Mouse (Mus musculus) hindbrain, embryonic 14.5 days (tissue): ENCODE measurements around the gene Magix. TPM values are rescaled to one million over a fixed set of nuclear protein-coding genes. Genes with fewer than 3 reads are reported as not detected.
A peak's percentile ranks its signal among the peaks of the same experiment; 100 is the strongest.

Source experiments
- ATAC-seq: fragments of 200-750 bp; cut with Nextera tagmentation; 2 replicates; pipeline ENCODE4 v1.8.0; 2017; ENCODE audit warnings: moderate number of reproducible peaks, mild to moderate bottlenecking, moderate TSS enrichment, moderate library complexity; ENCODE audit not compliant: low FRiP score
- DNase-seq: peaks from one replicate; pipeline ENCODE4 v3.0.0-alpha.2; 2015; ENCODE audit warnings: low spot score
- H3K27ac ChIP-seq: fragments of 300-500 bp; sonication (generic); 2 replicates; pipeline ENCODE4 v1.5.1; 2014; ENCODE audit warnings: mild to moderate bottlenecking, moderate library complexity
- H3K27me3 ChIP-seq: fragments of 300-500 bp; sonication (generic); 2 replicates; pipeline ENCODE4 v1.6.1; 2014; ENCODE audit warnings: mild to moderate bottlenecking, low read length, mixed read lengths; ENCODE audit not compliant: control insufficient read depth, insufficient read depth
- H3K36me3 ChIP-seq: fragments of 300-500 bp; sonication (generic); replicated peaks from 2 replicates; pipeline ENCODE4 v1.6.1; 2014; ENCODE audit not compliant: control insufficient read depth, insufficient read depth
- H3K4me1 ChIP-seq: fragments of 300-500 bp; sonication (generic); replicated peaks from 2 replicates; pipeline ENCODE4 v1.6.1; 2014; ENCODE audit warnings: antibody characterized with exemption, low read length, mixed read lengths; ENCODE audit not compliant: control insufficient read depth, insufficient read depth
- H3K4me2 ChIP-seq: fragments of 300-500 bp; sonication (generic); replicated peaks from 2 replicates; pipeline ENCODE4 v1.6.1; 2014; ENCODE audit warnings: mild to moderate bottlenecking, moderate library complexity
- H3K4me3 ChIP-seq: fragments of 300-500 bp; sonication (generic); replicated peaks from 2 replicates; pipeline ENCODE4 v1.5.1; 2014; ENCODE audit warnings: mild to moderate bottlenecking, low read length
- H3K9ac ChIP-seq: fragments of 300-500 bp; sonication (generic); 2 replicates; pipeline ENCODE4 v1.6.1; 2014
- H3K9me3 ChIP-seq: fragments of 300-500 bp; sonication (generic); 2 replicates; pipeline ENCODE4 v1.6.1; 2016; ENCODE audit warnings: low read length; ENCODE audit not compliant: control insufficient read depth
- WGBS: fragments of 180-500 bp; shearing (Covaris S2); extraction: QIAGEN DNeasy Blood & Tissue Kit; methylation state at CpG from one replicate; pipeline ENCODE4 v1.1.7; 2014; 5-methylcytosine and 5-hydroxymethylcytosine counted together
- polyA plus RNA-seq: library from polyadenylated mRNA; unstranded; fragments of >200 nt; fragmentation: Nextera tagmentation; extraction: Ambion mirVana; gene quantifications from 2 replicates; pipeline ENCODE4 v1.2.1, GENCODE M21; 2014

Magix gene
- polyA plus RNA-seq, 1 experiment from 2014 or later: not detected

- H3K27ac ChIP-seq: no peak overlapping the region
- peak overlapping the region; percentile 18 for H3K4me3 ChIP-seq
- H3K9me3 ChIP-seq: no peaks in the 10 kb centered on the region
- DNase-seq: peak; percentile 85
- H3K27me3 ChIP-seq: no peaks in the 10 kb centered on the region
- peak; percentile 88 for ATAC-seq
- H3K4me1 ChIP-seq: no peaks in the 10 kb centered on the region
- no peaks in the 10 kb centered on the region for H3K36me3 ChIP-seq
- WGBS: 22% methylated on average over 26 of the region's 27 CpGs
- peak overlapping the region; percentile 51 for H3K4me2 ChIP-seq
- H3K9ac ChIP-seq: peak overlapping the region; percentile 46; the same call in 1 of the 2 replicates
Measured at GRCm38 (mm10) chrX:7679405-7680056, 1.5 kb downstream of the Magix start.

GRCm38 (mm10) chrX:7678986-7679385 is 2.1 kb downstream of the Magix start:
- WGBS: 36% methylated on average over 3 of the region's 3 CpGs
- no peaks in the 10 kb centered on the region for H3K36me3 ChIP-seq
- H3K9me3 ChIP-seq: no peaks in the 10 kb centered on the region
- DNase-seq (no peak), ATAC-seq (no peak)
- no peaks in the 10 kb centered on the region for H3K4me1 ChIP-seq
- no peak overlapping the region for H3K4me3 ChIP-seq
- H3K9ac ChIP-seq: no peak overlapping the region
- no peaks in the 10 kb centered on the region for H3K27me3 ChIP-seq
- no peak overlapping the region for H3K4me2 ChIP-seq
- H3K27ac ChIP-seq: no peak overlapping the region

GRCm38 (mm10) chrX:7675001-7675380 is 6.1 kb downstream of the Magix start:
- ATAC-seq: no peak
- no peaks in the 10 kb centered on the region for H3K36me3 ChIP-seq
- no peak overlapping the region for H3K27ac ChIP-seq
- 0 out of 2 replicates have a peak overlapping the region, but pooled peaks have one; percentile 16 for H3K9ac ChIP-seq
- WGBS: 44% methylated on average over 10 of the region's 10 CpGs
- peak overlapping the region; percentile 13; the same call in 1 of the 2 replicates for H3K4me3 ChIP-seq
- H3K27me3 ChIP-seq: no peaks in the 10 kb centered on the region
- H3K4me2 ChIP-seq: peak overlapping the region; percentile 46
- H3K9me3 ChIP-seq: no peaks in the 10 kb centered on the region
- no peak for DNase-seq
- H3K4me1 ChIP-seq: no peaks in the 10 kb centered on the region

- no peaks in the 10 kb centered on the region for H3K4me1 ChIP-seq
- no peak overlapping the region for H3K27ac ChIP-seq
- 35% methylated on average over 27 of the region's 28 CpGs for WGBS
- H3K36me3 ChIP-seq: no peaks in the 10 kb centered on the region
- DNase-seq: no peak
- no peaks in the 10 kb centered on the region for H3K27me3 ChIP-seq
- no peaks in the 10 kb centered on the region for H3K9me3 ChIP-seq
- H3K4me2 ChIP-seq: peak overlapping the region; percentile 46
- H3K4me3 ChIP-seq: peak overlapping the region; percentile 13
- H3K9ac ChIP-seq: 0 out of 2 replicates have a peak overlapping the region, but pooled peaks have one; percentile 16
- 0 out of 2 replicates have a peak, but pooled peaks have one; percentile 26 for ATAC-seq
Measured at GRCm38 (mm10) chrX:7674284-7675000, 6.6 kb downstream of the Magix start.

- WGBS: 49% methylated on average over 12 of the region's 12 CpGs
- DNase-seq: no peak
- Histone ChIP-seq H3K9me3 (no peaks in the 10 kb centered on the region), H3K27me3 (no peaks in the 10 kb centered on the region), H3K9ac (no peak overlapping the region), H3K4me2 (peak overlapping the region; percentile 46; the same call in 1 of the 2 replicates), H3K36me3 (no peaks in the 10 kb centered on the region), H3K27ac (no peak overlapping the region), H3K4me1 (no peaks in the 10 kb centered on the region), H3K4me3 (no peak overlapping the region)
- no peak for ATAC-seq
Measured at GRCm38 (mm10) chrX:7673578-7674281, 7.3 kb downstream of the Magix start.

DNA sequence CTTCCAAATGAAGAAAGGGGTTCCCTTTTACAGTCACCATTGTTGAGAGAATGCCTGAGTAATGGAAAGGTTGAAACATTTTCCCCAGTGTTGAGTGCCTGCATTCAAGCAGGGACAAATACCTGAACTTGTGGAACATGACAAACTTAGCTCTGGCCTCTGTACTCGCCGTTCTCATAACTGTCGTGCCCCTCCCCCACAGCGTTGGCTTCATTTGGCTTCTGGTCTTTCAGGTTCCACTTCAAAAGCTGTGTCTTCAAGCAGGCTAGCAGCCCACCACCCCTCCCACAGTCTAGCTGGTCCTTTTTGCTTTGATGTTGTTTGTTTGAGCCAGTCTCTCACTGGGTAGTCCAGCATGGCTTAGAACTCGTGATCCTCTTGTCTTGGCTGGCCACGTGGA is 8.3 kb downstream of the Magix start:
- ATAC-seq (no peak), DNase-seq (no peak)
- H3K9ac ChIP-seq: no peak overlapping the region
- no peak overlapping the region for H3K27ac ChIP-seq
- no peaks in the 10 kb centered on the region for H3K9me3 ChIP-seq
- H3K4me1 ChIP-seq: no peaks in the 10 kb centered on the region
- no peaks in the 10 kb centered on the region for H3K36me3 ChIP-seq
- no peaks in the 10 kb centered on the region for H3K27me3 ChIP-seq
- H3K4me3 ChIP-seq: no peak overlapping the region
- 54% methylated on average over 6 of the region's 6 CpGs for WGBS
- H3K4me2 ChIP-seq: no peak overlapping the region

GRCm38 (mm10) chrX:7670921-7671623 is 10.0 kb downstream of the Magix start, which contains the start of gene Plp2:
Plp2 (minus strand) TSS chrX:7671390.
- Histone ChIP-seq H3K27ac (no peak within 1 kb of the TSS), H3K27me3 (no peaks in the 10 kb centered on the region), H3K4me2 (peak within 1 kb of the TSS; percentile 47), H3K9ac (peak within 1 kb of the TSS; percentile 24; the same call in 1 of the 2 replicates), H3K4me1 (no peaks in the 10 kb centered on the region), H3K9me3 (no peaks in the 10 kb centered on the region), H3K36me3 (no peaks in the 10 kb centered on the region), H3K4me3 (peak within 1 kb of the TSS; percentile 27)
- DNase-seq (no peak), ATAC-seq (peak; percentile 48; the same call in 1 of the 2 replicates)
- WGBS: 20% methylated on average over 32 of the region's 36 CpGs

DNA sequence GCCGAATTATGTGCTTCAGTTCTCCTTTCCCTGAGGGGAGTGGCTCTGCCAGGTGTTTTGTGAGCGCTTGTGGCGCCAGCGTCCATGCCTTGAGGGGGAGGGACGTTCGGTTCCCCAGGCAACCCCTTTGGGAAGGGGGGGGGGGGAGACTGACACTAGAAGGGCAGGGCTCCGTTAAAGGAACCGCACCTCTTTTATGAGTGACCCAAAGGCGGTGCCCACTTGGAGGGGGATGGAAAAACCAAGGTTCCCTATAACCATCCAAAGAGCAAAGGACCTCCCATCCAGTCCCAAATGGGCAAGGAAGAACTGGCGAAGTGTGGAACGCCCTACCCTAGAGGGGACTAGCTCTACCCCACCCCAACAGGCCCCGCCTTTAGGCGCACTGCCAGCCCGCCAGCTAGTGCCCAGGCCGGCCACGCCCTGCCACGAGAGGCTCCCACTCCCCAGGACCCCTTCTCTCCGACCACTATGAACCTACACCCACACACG is 10.6 kb downstream of the Magix start:
- Histone ChIP-seq H3K9ac (no peak overlapping the region), H3K9me3 (no peaks in the 10 kb centered on the region), H3K4me3 (peak overlapping the region; percentile 27), H3K36me3 (no peaks in the 10 kb centered on the region), H3K4me2 (peak overlapping the region; percentile 47), H3K27me3 (no peaks in the 10 kb centered on the region), H3K27ac (no peak overlapping the region), H3K4me1 (no peaks in the 10 kb centered on the region)
- WGBS: 24% methylated on average over 17 of the region's 19 CpGs
- ATAC-seq: peak; percentile 66
- no peak for DNase-seq
